8 mouse cellular contexts compared by ENCODE assay signal in genomic region chr2:149830536-149831458, GRCm38 (mm10). TPM values are rescaled to one million over a fixed set of nuclear protein-coding genes. Genes with fewer than 3 reads are reported as not detected.
A peak's percentile ranks its signal among the peaks of the same experiment; 100 is the strongest.
DNase-seq lines count a peak whose midpoint lies in the region; ATAC-seq and TF ChIP-seq lines count a peak whose summit lies in the region.

Gene C530025M09Rik, minus strand, starts transcription at chr2:149831213.

- peak; percentile 2 for DNase-seq in kidney, adult 18-20 months
- DNase-seq in kidney, adult 11 months, result no peak
- DNase-seq in cerebellum, adult 8-10 months, result peak; percentile 74
- DNase-seq in forebrain, postnatal 0 days, result peak; percentile 70
- DNase-seq in intestine, embryonic 14.5 days (ENCODE audit: low spot score), result peak; percentile 85
- DNase-seq in ovary, postnatal 14 days (ENCODE audit: low spot score), result peak; percentile 28
- no peak for DNase-seq in T-cell, adult 2 months (ENCODE audit: low spot score)

- WGBS in forebrain, postnatal 0 days, result 2% methylated on average over 65 of the region's 82 CpGs
- WGBS in intestine, embryonic 14.5 days, result under 1% methylated on average over 71 of the region's 82 CpGs
- under 1% methylated on average over 79 of the region's 82 CpGs for WGBS in limb, embryonic 15.5 days

- 0 out of 2 replicates have a peak, but pooled peaks cover 4% of the 10 kb centered on the region for H3K4me1 ChIP-seq in forebrain, postnatal 0 days (ENCODE audit: insufficient read depth)
- 0 out of 2 replicates have a peak, but pooled peaks cover 5% of the 10 kb centered on the region for H3K4me1 ChIP-seq in intestine, embryonic 14.5 days (replicated peaks; ENCODE audit: control insufficient read depth, insufficient read depth, low read length)
- peaks cover 26% of the 10 kb centered on the region for H3K4me1 ChIP-seq in limb, embryonic 15.5 days

- H3K36me3 ChIP-seq in forebrain, postnatal 0 days (ENCODE audit: insufficient read depth), result no peaks in the 10 kb centered on the region
- no peaks in the 10 kb centered on the region for H3K36me3 ChIP-seq in intestine, embryonic 14.5 days (ENCODE audit: control insufficient read depth, insufficient read depth, low read length)
- no peaks in the 10 kb centered on the region for H3K36me3 ChIP-seq in limb, embryonic 15.5 days

- peak within 1 kb of the TSS; percentile 66 for H3K4me3 ChIP-seq in forebrain, postnatal 0 days (ENCODE audit: low read depth, low read length)
- peak within 1 kb of the TSS; percentile 50 for H3K4me3 ChIP-seq in intestine, embryonic 14.5 days (ENCODE audit: low read depth, low read length)
- peak within 1 kb of the TSS; percentile 55 for H3K4me3 ChIP-seq in limb, embryonic 15.5 days

- peak within 1 kb of the TSS; percentile 54; the same call in 1 of the 2 replicates for H3K27ac ChIP-seq in forebrain, postnatal 0 days (ENCODE audit: low read depth, low read length)
- no peak within 1 kb of the TSS for H3K27ac ChIP-seq in intestine, embryonic 14.5 days (ENCODE audit: low read depth)
- no peak within 1 kb of the TSS for H3K27ac ChIP-seq in limb, embryonic 15.5 days

- TF ChIP-seq CTCF in forebrain, postnatal 0 days (IDR thresholded peaks at IDR 0.05; ENCODE audit: low read depth), result no peak

- peak within 1 kb of the TSS; percentile 95 for H3K4me2 ChIP-seq in forebrain, postnatal 0 days (ENCODE audit: low read depth)
- peak within 1 kb of the TSS; percentile 91 for H3K4me2 ChIP-seq in intestine, embryonic 14.5 days (ENCODE audit: low read length)
- H3K4me2 ChIP-seq in limb, embryonic 15.5 days, result peak within 1 kb of the TSS; percentile 97

- peak within 1 kb of the TSS; percentile 64 for H3K9ac ChIP-seq in forebrain, postnatal 0 days
- peak within 1 kb of the TSS; percentile 46 for H3K9ac ChIP-seq in intestine, embryonic 14.5 days (ENCODE audit: low read length)
- H3K9ac ChIP-seq in limb, embryonic 15.5 days, result peak within 1 kb of the TSS; percentile 15

- peaks cover 7% of the 10 kb centered on the region for H3K27me3 ChIP-seq in forebrain, postnatal 0 days (ENCODE audit: insufficient read depth, low read length)
- peaks cover 47% of the 10 kb centered on the region for H3K27me3 ChIP-seq in intestine, embryonic 14.5 days (replicated peaks; ENCODE audit: control insufficient read depth, insufficient read depth, low read length)
- peaks cover 41% of the 10 kb centered on the region for H3K27me3 ChIP-seq in limb, embryonic 15.5 days

- no peaks in the 10 kb centered on the region for H3K9me3 ChIP-seq in forebrain, postnatal 0 days (ENCODE audit: low read length)
- no peaks in the 10 kb centered on the region for H3K9me3 ChIP-seq in intestine, embryonic 14.5 days (ENCODE audit: control insufficient read depth, low read length)
- no peaks in the 10 kb centered on the region for H3K9me3 ChIP-seq in limb, embryonic 15.5 days

- ATAC-seq in forebrain, postnatal 0 days, result peak; percentile 84
- ATAC-seq in intestine, embryonic 14.5 days (replicated peaks; ENCODE audit: low FRiP score, low TSS enrichment, low read depth), result peak; percentile 84
- peak; percentile 60; the same call in 1 of the 2 replicates for ATAC-seq in limb, embryonic 15.5 days (ENCODE audit: insufficient number of reproducible peaks, low FRiP score, low TSS enrichment, low read depth)

RNA-seq across cellular contexts. Expression of gene C530025M09Rik, which starts in this region (rescaled TPM):
- 0.77 and 1.5 TPM in 2 replicates for total RNA-seq in forebrain, postnatal 0 days (2014; rRNA removed)
- 1.1 and 1.2 TPM in 2 replicates for polyA plus RNA-seq in forebrain, postnatal 0 days (2015; fragmentation: Nextera tagmentation; extraction: Ambion mirVana)
- polyA plus RNA-seq in intestine, embryonic 14.5 days (2014; fragmentation: Nextera tagmentation; extraction: Ambion mirVana), result not detected in 2 replicates
- not detected in 2 replicates for polyA plus RNA-seq in limb, embryonic 15.5 days (2015; fragmentation: Nextera tagmentation; extraction: Ambion mirVana)

Comparison
In these comparisons a context has a peak if more than half of its experiments do, and no peak if none do; other contexts are left out.
1. DNase-seq: peak in kidney, adult 18-20 months (single experiment), cerebellum, adult 8-10 months (single experiment), forebrain, postnatal 0 days (single experiment) and ovary, postnatal 14 days (single experiment); none in kidney, adult 11 months (single experiment) and T-cell, adult 2 months (single experiment).
2. Peak in DNase-seq, ATAC-seq, H3K4me3 ChIP-seq, H3K9ac ChIP-seq and H3K4me2 ChIP-seq in intestine, embryonic 14.5 days; RNA of the gene not detected or under 1 TPM.
3. Peak in ATAC-seq, H3K4me3 ChIP-seq, H3K9ac ChIP-seq and H3K4me2 ChIP-seq in limb, embryonic 15.5 days; RNA of the gene not detected or under 1 TPM.
4. Peak in every context shown above with its lines, with median percentiles within 50 percentile points of each other: ATAC-seq, H3K4me2 ChIP-seq, H3K4me3 ChIP-seq and H3K9ac ChIP-seq.